Mouse (Mus musculus) testis, postnatal 10 days (tissue): ENCODE measurements at regions not wholly inside any gene's neighbourhood (a gene's known extent, or its start where the extent isn't known, plus 50 kb on each side); places are given as distances from the start of the nearest gene placed in this dataset.
"Not testable (repeated sequence)": the region's sequence is repeated elsewhere in the genome, so short reads cannot be mapped to it uniquely, and the experiment has no call there.

Experiments used
- DNase-seq: peaks from one replicate; pipeline ENCODE4 v3.0.0; 2021; ENCODE audit warnings: low spot score

GRCm38 (mm10) chr2:181930037-181930436 lies 60.9 kb upstream of the Gm14496 start:
- no peak for DNase-seq

GRCm38 (mm10) chr2:181930538-181930937 lies 60.4 kb upstream of the Gm14496 start:
- not testable (repeated sequence) for DNase-seq

GRCm38 (mm10) chr2:181931077-181931815 lies 59.7 kb upstream of the Gm14496 start:
- peak; percentile 88 for DNase-seq

- no peak for DNase-seq
Observed at GRCm38 (mm10) chr2:181931918-181932605, 58.9 kb upstream of the Gm14496 start.
